ENCODE assay signal across 9 mouse cellular contexts in genomic region chr7:120722839-120723278, GRCm38 (mm10). TPM values are rescaled to one million over a fixed set of nuclear protein-coding genes. Genes with fewer than 3 reads are reported as not detected.
DNase-seq lines count a peak whose midpoint lies in the region; ATAC-seq and TF ChIP-seq lines count a peak whose summit lies in the region.
"Had no signal": no experiment of that assay in that cellular context is flagged by ENCODE, and none has a peak within 500 bp of the region (broad histone marks: within the 10 kb centered on the region; RNA-seq: fewer than 3 reads in every experiment).

No protein-coding gene starts in this region.

- TF ChIP-seq CTCF in layer of hippocampus, adult 2 months (conservative IDR thresholded peaks at IDR 0.05), result no peak

- no peaks in the 10 kb centered on the region for H3K9me3 ChIP-seq in midbrain, embryonic 14.5 days (ENCODE audit: control insufficient read depth, low read length)
- H3K9me3 ChIP-seq: embryonic facial prominence, embryonic 13.5 days had no signal

- H3K27ac ChIP-seq in layer of hippocampus, adult 2 months, result peak overlapping the region; percentile 71
- peak overlapping the region; percentile 79 for H3K27ac ChIP-seq in midbrain, embryonic 14.5 days (replicated peaks; ENCODE audit: low read depth, low read length)
- H3K27ac ChIP-seq: embryonic facial prominence, embryonic 13.5 days had no signal

- 31% methylated on average over 8 of the region's 8 CpGs for WGBS in midbrain, embryonic 14.5 days

- H3K9ac ChIP-seq in midbrain, embryonic 14.5 days (replicated peaks; ENCODE audit: low read length), result no peak overlapping the region
- H3K9ac ChIP-seq: embryonic facial prominence, embryonic 13.5 days had no signal

- DNase-seq in layer of hippocampus, adult 2 months (ENCODE audit: low spot score in 2 of 2), result peak; percentile 28 to 29
- DNase-seq in layer of hippocampus, adult 11-12 months (ENCODE audit: low spot score), result no peak
- DNase-seq in brain, adult 2 months (ENCODE audit: low read depth, low spot score), result peak; percentile 67
- peak; percentile 36 to 55 for DNase-seq in frontal cortex, postnatal 36 days (ENCODE audit: low spot score in 2 of 2)
- peak; percentile 70 for DNase-seq in midbrain, embryonic 14.5 days
- DNase-seq in urinary bladder, postnatal 10 days (ENCODE audit: low spot score), result no peak
- DNase-seq in gastrocnemius, postnatal 36 days, result no peak
- DNase-seq in lung, adult 18-20 months, result no peak

- peak; percentile 55 for ATAC-seq in midbrain, embryonic 14.5 days (ENCODE audit: low FRiP score, low TSS enrichment)

- H3K4me1 ChIP-seq in midbrain, embryonic 14.5 days (ENCODE audit: control insufficient read depth, insufficient read depth, low read length), result peaks cover 19% of the 10 kb centered on the region

- peak overlapping the region; percentile 23; the same call in 1 of the 2 replicates for H3K4me2 ChIP-seq in midbrain, embryonic 14.5 days (ENCODE audit: low read length)
- H3K4me2 ChIP-seq: embryonic facial prominence, embryonic 13.5 days had no signal

- no peaks in the 10 kb centered on the region for H3K27me3 ChIP-seq in midbrain, embryonic 14.5 days (ENCODE audit: control insufficient read depth, insufficient read depth, low read length)
- H3K27me3 ChIP-seq: embryonic facial prominence, embryonic 13.5 days had no signal

- peaks cover 4% of the 10 kb centered on the region; the same call in 1 of the 2 replicates for H3K36me3 ChIP-seq in midbrain, embryonic 14.5 days (ENCODE audit: control insufficient read depth, insufficient read depth, low read length)

- H3K4me3 ChIP-seq in layer of hippocampus, adult 2 months, result no peak overlapping the region
- H3K4me3 ChIP-seq in midbrain, embryonic 14.5 days (replicated peaks; ENCODE audit: low read depth, low read length), result no peak overlapping the region
- H3K4me3 ChIP-seq: embryonic facial prominence, embryonic 13.5 days had no signal

- intact Hi-C loops in gastrocnemius, postnatal 36 days (cut with DNase I), result no loop called here

RNA-seq across cellular contexts. Expression of gene Vwa3a, which starts 16.3 kb away (rescaled TPM):
- total RNA-seq in layer of hippocampus, adult 2 months (2021), result 10 to 100 TPM; 16.1 to 20.3 TPM
- polyA plus RNA-seq in midbrain, embryonic 14.5 days (2014; fragmentation: Nextera tagmentation; extraction: Ambion mirVana), result 1.3 TPM in 2 replicates
- total RNA-seq in gastrocnemius, postnatal 36 days (2021), result 1 to 10 TPM in 1 of 2 experiments, under 1 TPM in 1; 0.26 to 1.7 TPM

RNA-seq across cellular contexts. Expression of gene Mosmo, which starts 45.4 kb away (rescaled TPM):
- 10 to 100 TPM; 93.5 to 99.0 TPM for total RNA-seq in layer of hippocampus, adult 2 months (2021)
- polyA plus RNA-seq in midbrain, embryonic 14.5 days (2014; fragmentation: Nextera tagmentation; extraction: Ambion mirVana), result 15.7 and 18.8 TPM in 2 replicates
- total RNA-seq in gastrocnemius, postnatal 36 days (2021), result 10 to 100 TPM; 16.4 to 16.7 TPM

RNA-seq across cellular contexts. Expression of gene Pdzd9, which starts 52.7 kb away (rescaled TPM):
- total RNA-seq in layer of hippocampus, adult 2 months (2021), result not detected
- polyA plus RNA-seq in midbrain, embryonic 14.5 days (2014; fragmentation: Nextera tagmentation; extraction: Ambion mirVana), result 0.36 and 0.45 TPM in 2 replicates
- total RNA-seq in gastrocnemius, postnatal 36 days (2021), result not detected

Comparison
In these comparisons a context has a peak if more than half of its experiments do, and no peak if none do; other contexts are left out.
1. DNase-seq: peak in layer of hippocampus, adult 2 months (2 of 2), brain, adult 2 months (single experiment), frontal cortex, postnatal 36 days (2 of 2) and midbrain, embryonic 14.5 days (single experiment); none in layer of hippocampus, adult 11-12 months (single experiment), urinary bladder, postnatal 10 days (single experiment), gastrocnemius, postnatal 36 days (0 of 2) and lung, adult 18-20 months (0 of 2).
2. RNA of gene Vwa3a, which starts 16.3 kb away (total RNA-seq): 16.1 to 20.3 TPM in layer of hippocampus, adult 2 months; 0.26 to 1.7 TPM in gastrocnemius, postnatal 36 days; every median in the first group is over 4 times any median in the second.
3. RNA of gene Mosmo, which starts 45.4 kb away (total RNA-seq): 93.5 to 99.0 TPM in layer of hippocampus, adult 2 months; 16.4 to 16.7 TPM in gastrocnemius, postnatal 36 days; every median in the first group is over 4 times any median in the second.